Mouse (Mus musculus) embryonic facial prominence, embryonic 14.5 days (tissue): ENCODE measurements at regions not wholly inside any gene's neighbourhood (a gene's known extent, or its start where the extent isn't known, plus 50 kb on each side); places are given as distances from the start of the nearest gene placed in this dataset.

Source experiments
- ATAC-seq: fragments of 200-750 bp; cut with Nextera tagmentation; 2 replicates; pipeline ENCODE4 v1.8.0; 2017; ENCODE audit warnings: low read depth, moderate number of reproducible peaks, moderate TSS enrichment
- DNase-seq: peaks from one replicate; pipeline ENCODE4 v3.0.0-alpha.2; 2015; ENCODE audit warnings: low spot score
- H3K27ac ChIP-seq: fragments of 300-500 bp; sonication (generic); replicated peaks from 2 replicates; pipeline ENCODE4 v1.5.1; 2014; ENCODE audit warnings: low read depth, mild to moderate bottlenecking, low read length, moderate library complexity
- H3K27me3 ChIP-seq: fragments of 300-500 bp; sonication (generic); replicated peaks from 2 replicates; pipeline ENCODE4 v1.6.1; 2014; ENCODE audit warnings: low read length; ENCODE audit not compliant: control insufficient read depth, insufficient read depth
- H3K36me3 ChIP-seq: fragments of 300-500 bp; sonication (generic); 2 replicates; pipeline ENCODE4 v1.6.1; 2014; ENCODE audit warnings: low read length, mixed read lengths; ENCODE audit not compliant: control insufficient read depth, insufficient read depth
- H3K4me1 ChIP-seq: fragments of 300-500 bp; sonication (generic); 2 replicates; pipeline ENCODE4 v1.6.1; 2014; ENCODE audit warnings: antibody characterized with exemption, low read length; ENCODE audit not compliant: control insufficient read depth, insufficient read depth
- H3K4me2 ChIP-seq: fragments of 300-500 bp; sonication (generic); 2 replicates; pipeline ENCODE4 v1.6.1; 2014; ENCODE audit warnings: low read depth, mild to moderate bottlenecking, low read length, moderate library complexity, mixed read lengths
- H3K4me3 ChIP-seq: fragments of 300-500 bp; sonication (generic); 2 replicates; pipeline ENCODE4 v1.5.1; 2014; ENCODE audit warnings: low read depth, mild to moderate bottlenecking, low read length
- H3K9ac ChIP-seq: fragments of 300-500 bp; sonication (generic); 2 replicates; pipeline ENCODE4 v1.6.1; 2014; ENCODE audit warnings: low read depth, mild to moderate bottlenecking, low read length, moderate library complexity, mixed read lengths
- H3K9me3 ChIP-seq: fragments of 300-500 bp; sonication (generic); 2 replicates; pipeline ENCODE4 v1.6.1; 2016; ENCODE audit warnings: low read length; ENCODE audit not compliant: control insufficient read depth
- WGBS: fragments of 180-500 bp; shearing (Covaris S2); extraction: QIAGEN DNeasy Blood & Tissue Kit; methylation state at CpG from one replicate; pipeline ENCODE4 v1.1.7; 2014; 5-methylcytosine and 5-hydroxymethylcytosine counted together

DNA sequence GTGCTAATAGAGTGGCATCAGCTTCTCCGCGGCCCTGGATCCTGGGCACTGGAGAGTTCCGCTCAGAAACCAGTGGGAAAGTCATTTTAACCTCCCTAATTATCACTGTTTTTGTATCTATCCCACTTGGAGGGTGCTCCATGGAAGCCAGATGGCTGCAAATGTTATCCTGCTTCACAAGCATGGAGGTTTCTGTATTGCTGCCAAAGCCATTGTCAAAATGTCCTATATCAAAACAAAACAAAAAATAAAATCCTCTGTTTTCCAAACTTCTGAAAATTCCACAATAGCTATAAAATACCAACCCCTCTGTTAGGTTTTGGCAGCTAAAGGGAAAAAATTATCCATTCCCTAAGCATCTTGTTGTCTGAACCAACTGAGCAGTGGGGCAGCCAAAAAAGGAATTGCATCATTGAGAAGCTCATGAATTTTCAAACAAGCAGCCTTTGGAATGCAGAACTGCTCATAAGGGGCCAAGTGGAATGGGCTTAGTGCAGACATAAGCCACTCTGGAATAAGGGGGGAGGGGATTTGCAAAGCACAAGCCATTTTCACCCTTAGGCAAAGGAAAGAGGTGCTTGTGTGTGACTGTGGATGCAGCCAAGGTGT, 213.8 kb upstream of the Cwc22 start:
- no peak for ATAC-seq
- H3K9me3 ChIP-seq, result no peaks in the 10 kb centered on the region
- peak; percentile 87 for DNase-seq
- no peaks in the 10 kb centered on the region for H3K27me3 ChIP-seq
- no peak overlapping the region for H3K9ac ChIP-seq
- no peaks in the 10 kb centered on the region for H3K36me3 ChIP-seq
- H3K4me3 ChIP-seq, result no peak overlapping the region
- 0 out of 2 replicates have a peak, but pooled peaks cover 3% of the 10 kb centered on the region for H3K4me1 ChIP-seq
- 67% methylated on average over 3 of the region's 3 CpGs for WGBS
- no peak overlapping the region for H3K4me2 ChIP-seq
- 0 out of 2 replicates have a peak overlapping the region, but pooled peaks have one; percentile 33 for H3K27ac ChIP-seq

GRCm38 (mm10) chr2:78110335-78110734, 164.2 kb upstream of the Cwc22 start:
- Histone ChIP-seq H3K9ac (no peak overlapping the region), H3K4me2 (no peak overlapping the region), H3K27me3 (no peaks in the 10 kb centered on the region), H3K4me1 (no peaks in the 10 kb centered on the region), H3K27ac (no peak overlapping the region), H3K4me3 (no peak overlapping the region), H3K36me3 (no peaks in the 10 kb centered on the region), H3K9me3 (no peaks in the 10 kb centered on the region)
- DNase-seq, result no peak
- no peak for ATAC-seq
- WGBS, result 86% methylated on average over 3 of the region's 3 CpGs

DNA sequence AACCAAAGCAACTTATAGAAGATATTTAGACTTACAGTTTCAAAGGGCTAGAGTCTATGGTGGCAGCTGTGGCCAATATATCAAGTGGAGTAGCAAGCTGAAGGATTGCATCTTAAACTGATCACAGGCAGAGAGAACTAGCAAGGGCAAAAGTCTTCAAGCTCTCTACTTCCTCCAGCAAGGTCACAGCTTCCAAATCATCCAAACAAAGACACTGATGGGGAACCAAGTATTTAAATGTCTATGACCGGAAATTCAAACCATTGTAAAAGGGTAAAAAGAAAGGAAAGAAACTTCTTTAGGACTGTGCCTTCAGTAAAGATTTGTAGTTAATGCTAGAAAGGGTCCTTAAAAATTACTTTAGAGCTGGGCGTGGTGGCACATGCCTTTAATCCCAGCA, 149.4 kb upstream of the Cwc22 start:
- Histone ChIP-seq H3K4me2 (no peak overlapping the region), H3K36me3 (no peaks in the 10 kb centered on the region), H3K27me3 (no peaks in the 10 kb centered on the region), H3K27ac (no peak overlapping the region), H3K4me3 (no peak overlapping the region), H3K9me3 (no peaks in the 10 kb centered on the region), H3K4me1 (no peaks in the 10 kb centered on the region), H3K9ac (no peak overlapping the region)
- 91% methylated on average over 2 of the region's 2 CpGs for WGBS
- ATAC-seq (no peak), DNase-seq (no peak)

- no peaks in the 10 kb centered on the region for H3K36me3 ChIP-seq
- DNase-seq (no peak), ATAC-seq (no peak)
- no peaks in the 10 kb centered on the region for H3K9me3 ChIP-seq
- H3K4me2 ChIP-seq, result no peak overlapping the region
- H3K4me3 ChIP-seq, result no peak overlapping the region
- no peak overlapping the region for H3K27ac ChIP-seq
- H3K9ac ChIP-seq, result no peak overlapping the region
- H3K27me3 ChIP-seq, result no peaks in the 10 kb centered on the region
- no peaks in the 10 kb centered on the region for H3K4me1 ChIP-seq
Measured at GRCm38 (mm10) chr2:78094921-78095320, 148.7 kb upstream of the Cwc22 start.

GRCm38 (mm10) chr2:78064321-78065037, 118.3 kb upstream of the Cwc22 start:
- Histone ChIP-seq H3K27ac (no peak overlapping the region), H3K36me3 (no peaks in the 10 kb centered on the region), H3K4me1 (peaks cover 4% of the 10 kb centered on the region; the same call in 1 of the 2 replicates), H3K27me3 (no peaks in the 10 kb centered on the region; the same call in 1 of the 2 replicates), H3K4me2 (no peak overlapping the region), H3K4me3 (no peak overlapping the region), H3K9ac (no peak overlapping the region), H3K9me3 (no peaks in the 10 kb centered on the region)
- ATAC-seq, result no peak; the same call in 1 of the 2 replicates
- 32% methylated on average over 16 of the region's 16 CpGs for WGBS
- no peak for DNase-seq

GRCm38 (mm10) chr2:78059801-78060416, 113.7 kb upstream of the Cwc22 start:
- no peak overlapping the region for H3K9ac ChIP-seq
- no peaks in the 10 kb centered on the region for H3K36me3 ChIP-seq
- H3K4me1 ChIP-seq, result peaks cover 4% of the 10 kb centered on the region; the same call in 1 of the 2 replicates
- H3K27me3 ChIP-seq, result no peaks in the 10 kb centered on the region; the same call in 1 of the 2 replicates
- 55% methylated on average over 10 of the region's 10 CpGs for WGBS
- no peak overlapping the region for H3K4me3 ChIP-seq
- H3K4me2 ChIP-seq, result no peak overlapping the region
- H3K27ac ChIP-seq, result no peak overlapping the region
- ATAC-seq (no peak), DNase-seq (no peak)
- no peaks in the 10 kb centered on the region for H3K9me3 ChIP-seq

- Histone ChIP-seq H3K4me1 (no peaks in the 10 kb centered on the region), H3K9ac (no peak overlapping the region), H3K27ac (no peak overlapping the region), H3K27me3 (no peaks in the 10 kb centered on the region; the same call in 1 of the 2 replicates), H3K4me2 (no peak overlapping the region), H3K4me3 (no peak overlapping the region), H3K36me3 (no peaks in the 10 kb centered on the region), H3K9me3 (no peaks in the 10 kb centered on the region)
- 69% methylated on average over 2 of the region's 2 CpGs for WGBS
- ATAC-seq, result no peak
- DNase-seq, result no peak
Measured at GRCm38 (mm10) chr2:78058988-78059387, 112.8 kb upstream of the Cwc22 start.

DNA sequence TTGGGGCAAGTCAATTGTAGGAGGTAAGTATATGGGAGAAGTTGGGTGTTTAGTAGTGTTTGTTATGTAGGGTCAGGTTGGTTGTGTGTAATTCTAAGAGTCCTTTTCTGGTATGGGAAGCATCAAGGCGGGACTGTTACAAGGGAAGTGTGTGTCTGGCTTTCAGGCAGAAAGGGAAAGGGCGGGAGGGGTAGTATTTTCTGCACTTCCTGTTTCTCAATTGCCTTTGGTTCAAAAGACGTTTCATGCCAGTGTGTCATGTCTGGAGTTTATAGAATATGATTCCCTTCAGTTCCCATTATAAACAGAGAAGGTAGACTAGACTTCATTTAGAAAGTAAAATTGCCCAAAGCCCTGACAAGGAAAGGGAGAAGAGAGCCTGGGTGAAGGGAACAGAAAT, 107.7 kb upstream of the Cwc22 start:
- Histone ChIP-seq H3K4me3 (no peak overlapping the region), H3K27me3 (0 out of 2 replicates have a peak, but pooled peaks cover 4% of the 10 kb centered on the region), H3K4me1 (peaks cover 2% of the 10 kb centered on the region; the same call in 1 of the 2 replicates), H3K9ac (no peak overlapping the region), H3K9me3 (no peaks in the 10 kb centered on the region), H3K36me3 (no peaks in the 10 kb centered on the region), H3K27ac (no peak overlapping the region), H3K4me2 (no peak overlapping the region)
- DNase-seq (no peak), ATAC-seq (no peak)
- WGBS, result 46% methylated on average over 3 of the region's 3 CpGs
